Comparison of ENCODE assay signal across 10 mouse cellular contexts in genomic region chr7:81074546-81074945, GRCm38 (mm10). TPM values are rescaled to one million over a fixed set of nuclear protein-coding genes. Genes with fewer than 3 reads are reported as not detected.
A peak's percentile ranks its signal among the peaks of the same experiment; 100 is the strongest.
DNase-seq lines count a peak whose midpoint lies in the region; ATAC-seq and TF ChIP-seq lines count a peak whose summit lies in the region.
"Had no signal": no experiment of that assay in that cellular context is flagged by ENCODE, and none has a peak within 500 bp of the region (broad histone marks: within the 10 kb centered on the region; RNA-seq: fewer than 3 reads in every experiment).

No protein-coding gene starts in this region.

- no peak for TF ChIP-seq CTCF in E14TG2a.4 (conservative IDR thresholded peaks at IDR 0.05; ENCODE audit: low read length)

- ATAC-seq in heart, embryonic 15.5 days (replicated peaks; ENCODE audit: insufficient number of reproducible peaks, insufficient read depth, low FRiP score, low read depth), result no peak
- peak; percentile 74 for ATAC-seq in granulocyte monocyte progenitor cell, adult 5-6 weeks (replicated peaks; ENCODE audit: poor library complexity, severe bottlenecking)
- peak; percentile 39; the same call in 1 of the 2 replicates for ATAC-seq in megakaryocyte-erythroid progenitor cell, adult 5-6 weeks (replicated peaks; ENCODE audit: low FRiP score, low TSS enrichment, poor library complexity, severe bottlenecking)

- DNase-seq in heart, postnatal 4 days, result no peak
- no peak for DNase-seq in layer of hippocampus, postnatal 25 days (ENCODE audit: extremely low spot score in 1 of 2, low spot score in 1 of 2)
- no peak for DNase-seq in right cerebral cortex, postnatal 10 days (ENCODE audit: low spot score in 2 of 2)
- DNase-seq in cerebellum, adult 11-12 months, result no peak
- DNase-seq: right cerebral cortex, postnatal 25 days had no signal

- H3K4me3 ChIP-seq in heart, embryonic 15.5 days, result no peak overlapping the region
- H3K4me3 ChIP-seq in E14TG2a.4 (replicated peaks; ENCODE audit: low read length), result peak overlapping the region; percentile 41

- H3K9ac ChIP-seq in heart, embryonic 15.5 days, result no peak overlapping the region

- H3K4me2 ChIP-seq in heart, embryonic 15.5 days, result no peak overlapping the region

- H3K4me1 ChIP-seq in heart, embryonic 15.5 days (replicated peaks), result peaks cover 74% of the 10 kb centered on the region
- peaks cover 48% of the 10 kb centered on the region for H3K4me1 ChIP-seq in E14TG2a.4 (replicated peaks; ENCODE audit: low read depth, low read length)

- no peaks in the 10 kb centered on the region for H3K27me3 ChIP-seq in heart, embryonic 15.5 days
- peaks cover 33% of the 10 kb centered on the region for H3K27me3 ChIP-seq in E14TG2a.4 (ENCODE audit: insufficient read depth, low read length)

- no peaks in the 10 kb centered on the region for H3K9me3 ChIP-seq in heart, embryonic 15.5 days (replicated peaks)
- no peaks in the 10 kb centered on the region for H3K9me3 ChIP-seq in E14TG2a.4 (ENCODE audit: low read length)

- peaks cover 23% of the 10 kb centered on the region for H3K36me3 ChIP-seq in heart, embryonic 15.5 days
- 0 out of 2 replicates have a peak, but pooled peaks cover 4% of the 10 kb centered on the region for H3K36me3 ChIP-seq in E14TG2a.4 (ENCODE audit: insufficient read depth, low read length)

- peak overlapping the region; percentile 88 for H3K27ac ChIP-seq in heart, embryonic 15.5 days

- WGBS in heart, embryonic 15.5 days, result 51% methylated on average over 9 of the region's 9 CpGs

RNA-seq across cellular contexts. Expression of gene Alpk3, which starts 17.1 kb away (rescaled TPM):
- 17.9 and 18.2 TPM in 2 replicates for polyA plus RNA-seq in heart, embryonic 15.5 days (2015; fragmentation: Nextera tagmentation; extraction: Ambion mirVana)
- total RNA-seq in heart, postnatal 4 days (2021), result 10 to 100 TPM; 95.9 to 96.8 TPM
- total RNA-seq in granulocyte monocyte progenitor cell, adult 5-6 weeks (2014; fragmentation: Nextera tagmentation), result 0.19 and 2.2 TPM in 2 replicates
- total RNA-seq in granulocyte monocyte progenitor cell, adult 5-6 weeks (2017), result 0.62 and 0.73 TPM in 2 replicates
- total RNA-seq in megakaryocyte-erythroid progenitor cell, adult 5-6 weeks (2014; fragmentation: Nextera tagmentation), result 0.07 TPM in 1 of 2 replicates, not detected in the other
- 0.28 TPM in 1 of 2 replicates, not detected in the other for total RNA-seq in megakaryocyte-erythroid progenitor cell, adult 5-6 weeks (2017)
- total RNA-seq in layer of hippocampus, postnatal 25 days (2021), result 1 to 10 TPM in 1 of 2 experiments, under 1 TPM in 1; 0.68 to 1.1 TPM
- polyA plus RNA-seq: liver, adult 2 months had no signal

RNA-seq across cellular contexts. Expression of gene Slc28a1, which starts 40.1 kb away (rescaled TPM):
- polyA plus RNA-seq in heart, embryonic 15.5 days (2015; fragmentation: Nextera tagmentation; extraction: Ambion mirVana), result 0.09 and 0.14 TPM in 2 replicates
- total RNA-seq in heart, postnatal 4 days (2021), result under 1 TPM in 1 of 2 experiments, not detected in 1; 0.33 TPM
- not detected in 2 replicates for total RNA-seq in granulocyte monocyte progenitor cell, adult 5-6 weeks (2014; fragmentation: Nextera tagmentation)
- not detected in 2 replicates for total RNA-seq in granulocyte monocyte progenitor cell, adult 5-6 weeks (2017)
- total RNA-seq in megakaryocyte-erythroid progenitor cell, adult 5-6 weeks (2014; fragmentation: Nextera tagmentation), result not detected in 2 replicates
- not detected in 2 replicates for total RNA-seq in megakaryocyte-erythroid progenitor cell, adult 5-6 weeks (2017)
- not detected for total RNA-seq in layer of hippocampus, postnatal 25 days (2021)

Comparison
In these comparisons a context has a peak if more than half of its experiments do, and no peak if none do; other contexts are left out.
1. RNA of gene Alpk3, which starts 17.1 kb away (total RNA-seq): 95.9 to 96.8 TPM in heart, postnatal 4 days; 0.68 to 1.1 TPM in layer of hippocampus, postnatal 25 days, 0.19 to 2.2 TPM in granulocyte monocyte progenitor cell, adult 5-6 weeks and 0.07 to 0.28 TPM in megakaryocyte-erythroid progenitor cell, adult 5-6 weeks; every median in the first group is over 10 times any median in the second.